Mouse (Mus musculus) liver, adult 2 months (tissue): ENCODE data around the gene Epb41l4b. TPM values are rescaled to one million over a fixed set of nuclear protein-coding genes. Genes with fewer than 3 reads are reported as not detected.
A peak's percentile ranks its signal among the peaks of the same experiment; 100 is the strongest.

ENCODE experiments used
- DNase-seq: peaks from one replicate; pipeline ENCODE4 v3.0.0-alpha.2; 2011; ENCODE audit warnings: low read depth, low spot score; ENCODE audit errors: extremely low read depth
- H3K27ac ChIP-seq: fragments of 200-500 bp; replicated peaks from 2 replicates; pipeline ENCODE4 v1.5.1; 2012; ENCODE audit warnings: low read depth, mild to moderate bottlenecking, control low read depth, inconsistent platforms, low read length; ENCODE audit not compliant: insufficient read depth
- H3K27me3 ChIP-seq: fragments of 200-500 bp; 2 replicates; pipeline ENCODE4 v1.6.1; 2012; ENCODE audit warnings: mild to moderate bottlenecking, moderate library complexity, low read length, inconsistent platforms; ENCODE audit not compliant: control insufficient read depth, insufficient read depth
- H3K36me3 ChIP-seq: fragments of 200-500 bp; 2 replicates; pipeline ENCODE4 v1.6.1; 2012; ENCODE audit warnings: low read length, inconsistent platforms; ENCODE audit not compliant: control insufficient read depth, insufficient read depth
- H3K4me1 ChIP-seq: fragments of 200-500 bp; 2 replicates; pipeline ENCODE4 v1.6.1; 2011; ENCODE audit warnings: low read length; ENCODE audit not compliant: control insufficient read depth, insufficient read depth
- H3K4me3 ChIP-seq: fragments of 200-500 bp; 2 replicates; pipeline ENCODE4 v1.5.1; 2011; ENCODE audit warnings: low read depth, mild to moderate bottlenecking, control low read depth, low read length, moderate library complexity; ENCODE audit not compliant: insufficient read depth
- H3K79me2 ChIP-seq: fragments of 200-500 bp; 2 replicates; pipeline ENCODE4 v1.6.1; 2012; ENCODE audit warnings: inconsistent platforms, mild to moderate bottlenecking, low read length, moderate library complexity; ENCODE audit not compliant: control insufficient read depth, insufficient read depth
- H3K9ac ChIP-seq: fragments of 200-500 bp; 2 replicates; pipeline ENCODE4 v1.6.1; 2012; ENCODE audit warnings: low read depth, mild to moderate bottlenecking, control low read depth, inconsistent platforms, low read length
- CTCF ChIP-seq: fragments of 200-500 bp; IDR thresholded peaks from 2 replicates; pipeline ENCODE4 v1.5.1; 2011; ENCODE audit warnings: low read depth, low read length, control low read depth
- POLR2A ChIP-seq: fragments of 200-500 bp; IDR thresholded peaks from 2 replicates; pipeline ENCODE4 v1.6.1; 2011; ENCODE audit warnings: low read length, control low read depth; ENCODE audit not compliant: insufficient read depth; ENCODE audit errors: extremely low read depth
- WGBS: fragments of 180-500 bp; shearing (Covaris S2); methylation state at CpG from one replicate; pipeline ENCODE4 v1.1.7; 2018; 5-methylcytosine and 5-hydroxymethylcytosine counted together
- polyA plus RNA-seq: library from polyadenylated mRNA; depleted of rRNA; stranded (reverse); fragments of >200 nt; gene quantifications from 2 replicates; pipeline ENCODE4 v1.2.3, GENCODE M21; 2012; rRNA removed
- total RNA-seq: library from RNA; depleted of rRNA; stranded (reverse); fragments of >200 nt; gene quantifications from 2 replicates; pipeline ENCODE4 v1.2.3, GENCODE M21; 2014; rRNA removed

The Epb41l4b gene
- total RNA-seq = 44.7 and 46.3 TPM in 2 replicates
- polyA plus RNA-seq = 33.9 and 36.5 TPM in 2 replicates

GRCm38 (mm10) chr4:57143026-57143937, at the start of gene Epb41l4b:
Gene Epb41l4b, minus strand, starts transcription at chr4:57143437.
- WGBS = 12% methylated on average over 119 of the region's 142 CpGs
- DNase-seq = peak; percentile 31
- Histone ChIP-seq H3K27me3 (no peaks in the 10 kb centered on the region), H3K36me3 (no peaks in the 10 kb centered on the region), H3K27ac (peak within 1 kb of the TSS; percentile 86), H3K4me1 (peaks cover 20% of the 10 kb centered on the region), H3K4me3 (peak within 1 kb of the TSS; percentile 82), H3K79me2 (no peaks in the 10 kb centered on the region; the same call in 1 of the 2 replicates), H3K9ac (peak within 1 kb of the TSS; percentile 98)
- TF ChIP-seq POLR2A (0 out of 2 replicates have a peak, but pooled peaks have one; percentile 2), CTCF (peak; percentile 86)

GRCm38 (mm10) chr4:57191543-57192283, 48.5 kb upstream of the Epb41l4b start:
- no peak overlapping the region for H3K27ac ChIP-seq
- WGBS = 57% methylated on average over 9 of the region's 9 CpGs
- no peaks in the 10 kb centered on the region for H3K27me3 ChIP-seq
- no peak overlapping the region for H3K4me3 ChIP-seq
- peaks cover 18% of the 10 kb centered on the region; the same call in 1 of the 2 replicates for H3K36me3 ChIP-seq
- no peaks in the 10 kb centered on the region for H3K4me1 ChIP-seq
- TF ChIP-seq CTCF (no peak), POLR2A (no peak)
- no peaks in the 10 kb centered on the region for H3K79me2 ChIP-seq
- no peak overlapping the region for H3K9ac ChIP-seq
- no peak for DNase-seq

GRCm38 (mm10) chr4:57189881-57190280, 46.6 kb upstream of the Epb41l4b start:
- TF ChIP-seq CTCF (no peak), POLR2A (no peak)
- no peaks in the 10 kb centered on the region for H3K27me3 ChIP-seq
- H3K4me1 ChIP-seq = no peaks in the 10 kb centered on the region
- DNase-seq = no peak
- H3K27ac ChIP-seq = no peak overlapping the region
- H3K4me3 ChIP-seq = no peak overlapping the region
- no peaks in the 10 kb centered on the region for H3K79me2 ChIP-seq
- no peak overlapping the region for H3K9ac ChIP-seq
- H3K36me3 ChIP-seq = peaks cover 8% of the 10 kb centered on the region; the same call in 1 of the 2 replicates
- 88% methylated on average over 2 of the region's 2 CpGs for WGBS

GRCm38 (mm10) chr4:57186035-57186434, 42.8 kb upstream of the Epb41l4b start:
- Histone ChIP-seq H3K4me3 (no peak overlapping the region), H3K79me2 (no peaks in the 10 kb centered on the region), H3K27ac (no peak overlapping the region), H3K4me1 (no peaks in the 10 kb centered on the region), H3K27me3 (no peaks in the 10 kb centered on the region), H3K36me3 (no peaks in the 10 kb centered on the region), H3K9ac (no peak overlapping the region)
- DNase-seq = no peak
- WGBS = 25% methylated on average over 6 of the region's 6 CpGs
- TF ChIP-seq POLR2A (no peak), CTCF (no peak)

- Histone ChIP-seq H3K4me3 (no peak overlapping the region), H3K79me2 (no peaks in the 10 kb centered on the region), H3K27ac (no peak overlapping the region), H3K4me1 (no peaks in the 10 kb centered on the region), H3K9ac (no peak overlapping the region), H3K36me3 (no peaks in the 10 kb centered on the region), H3K27me3 (no peaks in the 10 kb centered on the region)
- TF ChIP-seq POLR2A (no peak), CTCF (no peak)
- DNase-seq = no peak
- 92% methylated on average over 8 of the region's 8 CpGs for WGBS
These were observed 42.2 kb upstream of the Epb41l4b start for GRCm38 (mm10) chr4:57185462-57185861.
